Mouse (Mus musculus) bone marrow macrophage, adult 2 months (primary cell): ENCODE measurements around the gene Ctr9.

Experiments
- CTCF ChIP-seq: IDR thresholded peaks from 2 replicates; pipeline ENCODE4 v1.5.1; 2012; ENCODE audit warnings: low read depth, mild to moderate bottlenecking, low read length, moderate library complexity
- POLR2A ChIP-seq: IDR thresholded peaks from 2 replicates; pipeline ENCODE4 v1.6.1; 2012; ENCODE audit warnings: mild to moderate bottlenecking, low read depth, low read length, borderline replicate concordance

DNA sequence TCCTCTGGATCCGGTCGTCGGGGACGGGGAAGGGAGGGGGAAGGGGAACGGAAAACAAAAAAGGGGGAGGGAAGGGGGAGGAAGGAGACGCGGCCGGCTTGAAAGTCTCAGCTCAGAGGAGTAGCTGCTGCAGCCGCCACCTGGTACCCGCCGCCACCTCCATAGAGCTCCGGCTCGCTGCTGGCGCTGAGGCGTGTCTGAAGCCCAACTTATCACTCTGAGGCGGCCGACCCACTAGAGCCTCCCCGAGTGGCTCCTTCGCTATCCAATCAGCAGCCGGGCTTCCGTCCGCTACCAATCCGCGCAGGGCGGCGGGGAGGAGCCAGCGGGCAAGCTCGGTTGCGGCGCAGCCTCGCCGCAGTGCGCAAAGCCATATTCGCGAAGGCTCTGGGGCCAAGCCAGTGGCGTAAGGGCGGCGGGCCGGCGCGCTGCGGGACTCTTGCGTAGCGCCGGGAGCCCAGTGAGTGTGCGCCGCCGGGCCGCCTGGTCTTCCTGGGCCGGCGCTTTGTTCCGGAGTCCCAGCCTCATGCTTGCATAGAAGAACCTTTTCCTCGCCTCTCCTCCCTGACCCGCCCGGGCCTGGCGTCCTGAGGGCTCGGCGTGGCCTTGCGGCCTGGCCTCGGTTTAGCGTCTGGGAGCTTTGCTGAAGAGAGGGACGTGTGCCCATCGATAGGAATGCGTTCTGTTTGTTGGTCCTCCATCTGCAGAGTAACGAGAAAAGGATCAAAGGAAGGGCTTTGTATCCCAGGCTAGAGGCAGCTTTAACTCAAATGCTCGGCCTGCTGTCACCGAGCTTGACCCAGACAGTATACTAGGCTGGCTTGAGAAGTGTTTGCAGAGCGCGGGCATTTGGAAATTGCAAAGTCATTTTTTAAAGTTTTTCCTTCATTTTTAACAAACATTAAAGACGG is 54.3 kb downstream of the Ctr9 start, which contains the start of gene Eif4g2:
- no peak for TF ChIP-seq CTCF
- peak; percentile 72 for TF ChIP-seq POLR2A
